Mouse (Mus musculus) lung, embryonic 16.5 days (tissue): ENCODE data around the gene Cd300lf. TPM values are rescaled to one million over a fixed set of nuclear protein-coding genes. Genes with fewer than 3 reads are reported as not detected.

Source experiments
- ATAC-seq: fragments of 200-750 bp; cut with Nextera tagmentation; 2 replicates; pipeline ENCODE4 v1.8.0; 2017; ENCODE audit warnings: low read depth, mild to moderate bottlenecking, moderate library complexity
- H3K27ac ChIP-seq: fragments of 300-500 bp; sonication (generic); 2 replicates; pipeline ENCODE4 v1.5.1; 2014; ENCODE audit warnings: mild to moderate bottlenecking, control low read depth, low read length
- H3K27me3 ChIP-seq: fragments of 300-500 bp; sonication (generic); 2 replicates; pipeline ENCODE4 v1.6.1; 2014; ENCODE audit warnings: low read depth, low read length, mixed read lengths; ENCODE audit not compliant: control insufficient read depth, insufficient read depth
- H3K36me3 ChIP-seq: fragments of 300-500 bp; sonication (generic); 2 replicates; pipeline ENCODE4 v1.6.1; 2014; ENCODE audit warnings: low read length; ENCODE audit not compliant: control insufficient read depth, insufficient read depth
- H3K4me1 ChIP-seq: fragments of 300-500 bp; sonication (generic); replicated peaks from 2 replicates; pipeline ENCODE4 v1.6.1; 2014; ENCODE audit warnings: low read length, mixed read lengths; ENCODE audit not compliant: control insufficient read depth, insufficient read depth
- H3K4me2 ChIP-seq: fragments of 300-500 bp; sonication (generic); 2 replicates; pipeline ENCODE4 v1.6.1; 2014; ENCODE audit warnings: low read depth, low read length, control low read depth
- H3K4me3 ChIP-seq: fragments of 300-500 bp; sonication (generic); 2 replicates; pipeline ENCODE4 v1.5.1; 2014; ENCODE audit warnings: mild to moderate bottlenecking, low read length, control low read depth
- H3K9ac ChIP-seq: fragments of 300-500 bp; sonication (generic); 2 replicates; pipeline ENCODE4 v1.6.1; 2014; ENCODE audit warnings: low read length, control low read depth
- H3K9me3 ChIP-seq: fragments of 300-500 bp; sonication (generic); 2 replicates; pipeline ENCODE4 v1.6.1; 2016; ENCODE audit warnings: low read length; ENCODE audit not compliant: control insufficient read depth
- WGBS: fragments of 180-500 bp; shearing (Covaris S2); extraction: QIAGEN DNeasy Blood & Tissue Kit; methylation state at CpG from one replicate; pipeline ENCODE4 v1.1.7; 2014; 5-methylcytosine and 5-hydroxymethylcytosine counted together
- polyA plus RNA-seq: library from polyadenylated mRNA; unstranded; fragments of >200 nt; fragmentation: Nextera tagmentation; extraction: Ambion mirVana; gene quantifications from 2 replicates; pipeline ENCODE4 v1.2.1, GENCODE M21; 2015

Cd300lf gene
- polyA plus RNA-seq, 1 experiment from 2014 or later, result 3.1 TPM

DNA sequence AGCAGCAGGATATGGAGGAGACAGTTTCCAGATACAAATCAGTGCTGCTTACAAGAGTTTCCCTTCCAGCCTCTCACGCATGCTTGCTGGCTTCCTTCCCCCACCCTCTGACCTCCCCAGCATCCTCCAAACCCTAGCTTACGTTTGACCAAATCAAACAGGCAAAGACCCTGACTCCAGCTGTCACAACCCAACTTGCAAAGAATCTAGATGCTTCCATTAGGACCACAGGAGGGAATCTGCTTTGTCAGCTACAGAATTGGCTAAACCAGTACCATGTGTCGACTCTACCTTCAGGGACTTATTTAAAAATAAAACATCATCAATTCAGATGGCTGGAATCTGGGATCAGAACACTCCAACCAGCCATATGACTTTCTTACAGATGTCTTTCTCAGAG lies 21.6 kb downstream of the Cd300lf start:
- ATAC-seq, result no peak
- Histone ChIP-seq H3K27me3 (no peaks in the 10 kb centered on the region), H3K27ac (no peak overlapping the region), H3K4me2 (no peak overlapping the region), H3K4me3 (no peak overlapping the region), H3K4me1 (no peaks in the 10 kb centered on the region), H3K9me3 (no peaks in the 10 kb centered on the region), H3K9ac (no peak overlapping the region), H3K36me3 (no peaks in the 10 kb centered on the region)
- 29% methylated on average over 3 of the region's 3 CpGs for WGBS

DNA sequence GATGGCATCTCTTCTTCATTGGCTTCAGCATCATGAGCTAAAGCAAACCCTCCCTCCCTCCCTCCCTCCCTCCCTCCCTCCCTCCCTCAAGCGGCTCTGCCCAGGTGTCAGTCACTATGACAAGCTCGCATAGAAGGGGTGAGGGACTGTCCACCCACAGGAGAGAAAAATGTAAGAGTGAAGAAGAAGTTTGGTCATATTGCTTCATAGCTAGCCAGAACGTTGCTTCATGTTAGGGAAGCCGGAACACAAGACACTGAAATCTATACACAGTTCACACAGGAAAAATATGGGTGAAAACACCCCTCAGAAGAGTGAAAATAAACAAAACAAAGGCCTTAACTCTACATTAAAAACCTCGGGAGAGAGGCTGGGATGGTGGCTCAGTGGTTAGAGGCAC lies 23.5 kb downstream of the Cd300lf start:
- no peak overlapping the region for H3K27ac ChIP-seq
- WGBS, result 72% methylated on average over 4 of the region's 5 CpGs
- ATAC-seq, result no peak
- no peak overlapping the region for H3K9ac ChIP-seq
- no peaks in the 10 kb centered on the region for H3K9me3 ChIP-seq
- no peak overlapping the region for H3K4me2 ChIP-seq
- H3K36me3 ChIP-seq, result no peaks in the 10 kb centered on the region
- H3K4me1 ChIP-seq, result no peaks in the 10 kb centered on the region
- no peak overlapping the region for H3K4me3 ChIP-seq
- H3K27me3 ChIP-seq, result no peaks in the 10 kb centered on the region

DNA sequence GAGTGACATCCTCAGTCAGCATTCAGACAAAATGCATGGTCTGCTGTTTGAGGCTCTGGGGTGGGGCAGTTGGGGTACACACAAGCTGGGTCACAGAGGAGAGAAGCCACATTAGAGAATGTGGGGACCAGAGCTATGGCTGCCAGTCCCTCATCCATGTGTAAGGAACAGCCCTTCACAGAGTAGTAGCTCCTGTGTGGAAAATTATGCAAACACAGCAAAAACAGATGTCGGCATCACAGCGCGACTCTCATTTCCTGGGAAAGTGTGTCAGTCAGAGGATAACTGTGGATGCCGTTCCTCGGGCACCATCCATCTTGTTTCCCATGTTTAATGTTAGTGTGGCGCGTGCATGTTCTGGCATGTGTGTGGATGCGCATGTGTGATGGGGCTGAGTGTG lies 25.6 kb downstream of the Cd300lf start:
- WGBS, result 74% methylated on average over 8 of the region's 8 CpGs
- H3K27ac ChIP-seq, result no peak overlapping the region
- ATAC-seq, result no peak

DNA sequence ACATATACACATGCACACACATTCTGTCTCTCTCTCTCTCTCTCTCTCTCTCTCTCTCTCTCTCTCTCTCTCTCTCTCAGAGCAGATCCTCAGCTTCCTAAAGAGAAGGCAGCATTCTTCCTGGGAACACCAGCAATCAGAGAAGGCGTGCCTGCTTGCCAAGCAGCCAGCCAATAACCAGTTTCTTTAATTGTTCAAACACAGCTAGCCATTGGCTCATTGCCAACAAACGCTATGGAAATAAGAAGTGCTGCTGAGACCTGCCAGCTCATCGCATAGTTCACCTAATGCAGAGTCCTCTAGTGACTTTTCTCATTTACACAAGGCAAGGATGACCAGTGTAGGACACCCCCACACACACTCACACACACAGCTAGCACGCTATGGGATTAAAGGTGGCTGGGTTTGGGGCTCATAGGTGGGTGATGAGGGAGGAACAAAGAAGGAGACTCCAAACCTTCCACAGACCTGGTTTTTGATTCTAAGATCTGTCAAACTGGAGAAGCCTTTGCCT lies 26.3 kb downstream of the Cd300lf start:
- H3K9ac ChIP-seq, result no peak overlapping the region
- H3K9me3 ChIP-seq, result no peaks in the 10 kb centered on the region
- H3K4me1 ChIP-seq, result no peaks in the 10 kb centered on the region
- no peak for ATAC-seq
- 13% methylated on average over 4 of the region's 4 CpGs for WGBS
- no peaks in the 10 kb centered on the region for H3K27me3 ChIP-seq
- H3K4me3 ChIP-seq, result no peak overlapping the region
- no peaks in the 10 kb centered on the region for H3K36me3 ChIP-seq
- H3K4me2 ChIP-seq, result no peak overlapping the region
- H3K27ac ChIP-seq, result no peak overlapping the region

More for the DNA sequence above, 25.6 kb downstream of the Cd300lf start:
- H3K36me3 ChIP-seq, result no peaks in the 10 kb centered on the region
- no peaks in the 10 kb centered on the region for H3K4me1 ChIP-seq
- H3K9ac ChIP-seq, result no peak overlapping the region
- H3K27me3 ChIP-seq, result no peaks in the 10 kb centered on the region
- no peaks in the 10 kb centered on the region for H3K9me3 ChIP-seq
- no peak overlapping the region for H3K4me2 ChIP-seq
- no peak overlapping the region for H3K4me3 ChIP-seq

DNA sequence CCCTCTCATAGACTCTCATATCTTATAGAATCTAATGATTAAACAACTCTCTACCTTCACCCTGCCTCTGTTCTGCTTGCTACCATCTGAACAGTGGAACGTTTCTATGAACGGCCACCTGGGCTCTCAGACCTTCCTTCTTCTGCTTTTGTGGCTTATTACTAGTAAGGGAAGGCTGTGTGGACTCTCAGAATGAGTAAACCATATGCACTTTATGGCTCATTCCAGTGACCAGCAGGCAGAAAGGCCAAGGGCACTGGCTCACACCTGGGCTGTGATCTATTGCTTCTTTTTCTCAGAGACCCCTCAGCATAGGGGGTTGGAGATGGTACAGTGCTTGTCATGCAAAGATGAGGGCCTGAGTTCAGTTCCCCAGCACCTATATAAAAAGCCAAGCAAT lies 27.2 kb downstream of the Cd300lf start:
- Histone ChIP-seq H3K4me2 (no peak overlapping the region), H3K27ac (no peak overlapping the region), H3K9ac (no peak overlapping the region), H3K9me3 (no peaks in the 10 kb centered on the region), H3K4me3 (no peak overlapping the region), H3K36me3 (no peaks in the 10 kb centered on the region), H3K27me3 (no peaks in the 10 kb centered on the region), H3K4me1 (no peaks in the 10 kb centered on the region)
- WGBS, result 83% methylated on average over 2 of the region's 2 CpGs
- ATAC-seq, result no peak

DNA sequence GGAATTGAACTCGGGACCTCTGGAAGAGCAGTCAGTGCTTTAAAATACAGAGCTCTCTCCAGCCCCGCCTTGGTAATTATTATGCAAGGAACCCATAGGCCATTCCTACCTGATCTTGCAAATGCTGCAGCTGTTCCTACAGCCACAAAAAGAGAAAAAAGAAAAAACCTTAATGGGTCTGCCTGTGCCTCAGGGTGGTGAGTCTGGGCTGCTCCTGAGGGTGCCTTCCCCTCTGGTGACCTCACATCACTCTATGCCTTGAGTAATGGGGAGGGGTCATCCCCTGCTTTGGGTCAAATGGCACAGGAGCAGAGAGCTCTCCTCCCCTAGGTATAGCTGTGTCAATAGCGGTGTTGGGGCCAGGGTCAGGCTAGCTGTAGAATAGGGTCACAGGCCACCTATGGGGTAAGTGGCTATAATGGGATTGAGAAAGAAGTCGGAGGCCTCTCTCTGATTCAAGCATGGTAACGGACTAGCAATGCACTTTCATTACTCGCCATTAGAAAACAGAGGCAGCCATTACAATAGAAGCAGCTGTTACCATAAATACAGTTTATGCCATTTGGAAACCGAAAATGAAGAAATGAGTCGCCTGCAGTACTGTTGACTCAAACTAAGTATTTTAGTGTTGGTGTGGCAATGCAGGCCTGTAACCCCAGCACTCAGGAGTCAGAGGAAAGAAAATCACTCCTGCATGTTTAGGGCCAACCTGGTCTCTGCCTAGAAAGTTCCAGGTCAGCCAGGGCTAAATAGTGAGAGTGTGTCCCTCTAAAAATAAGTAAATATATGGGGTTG lies 28.8 kb downstream of the Cd300lf start:
- H3K4me3 ChIP-seq, result no peak overlapping the region
- H3K36me3 ChIP-seq, result no peaks in the 10 kb centered on the region
- no peak overlapping the region for H3K9ac ChIP-seq
- H3K4me2 ChIP-seq, result no peak overlapping the region
- no peak overlapping the region for H3K27ac ChIP-seq
- WGBS, result 75% methylated on average over 8 of the region's 8 CpGs
- no peaks in the 10 kb centered on the region for H3K4me1 ChIP-seq
- no peaks in the 10 kb centered on the region for H3K9me3 ChIP-seq
- ATAC-seq, result no peak
- H3K27me3 ChIP-seq, result no peaks in the 10 kb centered on the region

DNA sequence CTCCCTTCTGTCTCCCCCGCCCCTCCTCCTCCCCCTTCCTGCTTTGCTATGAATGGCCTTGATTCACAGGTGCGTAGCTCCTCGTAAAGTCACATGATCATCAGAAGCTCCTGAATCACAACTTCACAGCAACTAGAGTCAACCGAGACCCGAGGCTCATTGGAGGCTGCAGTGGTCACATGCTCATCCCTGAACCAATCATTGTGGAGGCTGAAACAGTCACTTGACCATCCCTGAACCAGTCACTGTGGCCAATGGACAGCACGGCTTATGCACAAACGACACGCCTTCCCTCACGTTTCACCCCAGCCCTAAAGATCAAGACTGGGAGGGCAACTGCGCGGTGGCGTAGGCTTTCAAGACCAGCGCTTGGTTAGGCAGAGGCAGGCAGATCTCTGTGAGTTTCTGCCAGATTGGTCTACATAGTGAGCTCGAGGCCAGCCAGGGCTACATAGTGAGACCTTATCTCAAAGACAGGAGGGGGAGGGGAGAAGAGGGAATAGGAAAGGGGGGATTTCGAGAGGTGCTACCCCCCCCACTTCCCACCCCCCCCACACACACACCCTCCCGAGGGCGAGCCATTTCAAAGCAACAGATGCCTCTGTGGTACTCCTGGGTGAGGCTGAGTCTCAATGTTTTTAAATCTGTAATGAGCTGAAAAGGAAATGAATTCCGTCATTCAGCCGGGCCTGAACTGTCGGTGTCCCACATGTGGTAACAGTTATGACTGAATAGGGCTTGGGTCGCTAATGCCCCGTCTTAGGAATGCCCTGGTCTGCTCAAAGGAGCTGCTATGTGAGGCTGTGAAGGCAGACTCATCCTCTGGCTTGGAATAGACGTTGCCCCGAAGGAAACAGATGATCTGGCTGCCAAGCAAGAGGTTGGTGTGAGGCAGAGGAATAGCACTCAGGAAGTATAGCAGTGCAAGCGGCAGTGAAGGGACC lies 30.1 kb downstream of the Cd300lf start:
- ATAC-seq, result no peak
- Histone ChIP-seq H3K9ac (no peak overlapping the region), H3K4me2 (no peak overlapping the region), H3K9me3 (no peaks in the 10 kb centered on the region), H3K27ac (no peak overlapping the region), H3K4me1 (no peaks in the 10 kb centered on the region), H3K4me3 (no peak overlapping the region), H3K36me3 (no peaks in the 10 kb centered on the region), H3K27me3 (no peaks in the 10 kb centered on the region)
- WGBS, result 77% methylated on average over 25 of the region's 25 CpGs

DNA sequence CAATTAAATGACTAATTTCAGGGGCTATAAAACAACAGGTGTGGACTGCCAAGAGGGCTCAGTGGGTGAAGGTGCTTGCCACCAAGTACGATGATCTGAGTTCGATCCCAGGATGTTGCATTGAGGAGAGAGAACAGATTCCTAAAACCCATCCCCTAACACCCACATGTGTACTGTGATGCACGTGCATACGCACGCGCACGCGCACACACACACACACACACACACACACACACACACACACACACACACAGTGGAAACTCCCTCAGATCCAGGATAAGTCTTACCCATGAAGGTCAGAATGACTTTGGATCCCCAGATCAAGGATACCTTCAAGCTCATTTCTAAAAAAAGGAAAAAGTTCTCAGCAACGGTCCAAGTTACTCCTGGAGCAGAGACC lies 31.7 kb downstream of the Cd300lf start:
- H3K4me2 ChIP-seq, result no peak overlapping the region
- H3K4me1 ChIP-seq, result no peaks in the 10 kb centered on the region
- no peaks in the 10 kb centered on the region for H3K9me3 ChIP-seq
- no peak for ATAC-seq
- no peaks in the 10 kb centered on the region for H3K36me3 ChIP-seq
- no peak overlapping the region for H3K27ac ChIP-seq
- no peak overlapping the region for H3K4me3 ChIP-seq
- no peaks in the 10 kb centered on the region for H3K27me3 ChIP-seq
- WGBS, result 80% methylated on average over 9 of the region's 9 CpGs
- H3K9ac ChIP-seq, result no peak overlapping the region

DNA sequence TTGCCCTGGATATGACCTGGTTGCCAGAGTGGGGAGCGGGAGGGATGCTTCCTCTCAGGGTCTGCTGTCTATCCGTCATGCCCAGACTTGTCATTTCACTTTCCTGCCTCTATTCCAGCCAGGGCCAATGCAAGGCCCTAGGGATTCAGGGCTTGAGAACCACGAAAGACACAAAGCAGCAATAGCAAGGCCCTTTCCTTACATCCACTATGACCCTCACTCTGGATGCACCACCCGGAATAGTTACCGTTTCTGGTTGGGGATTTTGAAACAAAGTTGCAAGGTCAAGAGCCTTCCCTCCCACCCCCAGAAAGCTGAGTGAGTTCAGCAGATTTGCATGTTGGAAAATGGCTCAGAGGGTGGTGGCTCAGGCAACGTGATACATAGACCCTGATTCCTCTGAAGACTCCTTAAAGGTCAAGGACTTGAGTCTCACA lies 32.2 kb downstream of the Cd300lf start:
- H3K36me3 ChIP-seq, result no peaks in the 10 kb centered on the region
- ATAC-seq, result no peak
- 32% methylated on average over 6 of the region's 6 CpGs for WGBS

More for the DNA sequence above, 32.2 kb downstream of the Cd300lf start:
- H3K9ac ChIP-seq, result no peak overlapping the region
- no peaks in the 10 kb centered on the region for H3K27me3 ChIP-seq
- no peak overlapping the region for H3K4me3 ChIP-seq
- H3K4me1 ChIP-seq, result no peaks in the 10 kb centered on the region
- no peak overlapping the region for H3K27ac ChIP-seq
- no peaks in the 10 kb centered on the region for H3K9me3 ChIP-seq
- no peak overlapping the region for H3K4me2 ChIP-seq
